13 mouse cellular contexts compared by ENCODE assay signal in the genomic region with DNA sequence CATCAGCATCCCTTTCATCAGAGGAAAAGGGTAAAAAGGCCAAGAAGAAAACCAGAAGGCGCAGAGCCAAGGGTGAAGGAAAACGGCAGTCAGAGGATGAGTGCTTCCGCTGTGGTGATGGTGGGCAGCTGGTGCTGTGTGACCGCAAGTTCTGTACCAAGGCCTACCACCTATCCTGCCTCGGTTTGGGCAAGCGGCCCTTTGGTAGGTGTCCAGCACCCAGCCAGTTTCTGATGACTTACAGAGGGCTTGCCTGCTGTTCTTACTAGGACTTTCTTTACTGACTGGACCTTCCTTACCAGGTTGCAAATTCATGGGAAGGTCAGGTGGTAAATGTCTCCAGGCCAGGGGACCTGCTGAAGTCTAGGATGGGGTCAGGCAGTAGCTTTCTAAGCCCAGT.
"Had no signal": no experiment of that assay in that cellular context is flagged by ENCODE, and none has a peak within 500 bp of the region (broad histone marks: within the 10 kb centered on the region; RNA-seq: fewer than 3 reads in every experiment).

No protein-coding gene starts in this region.

- H3K4me2 ChIP-seq: lung, embryonic 14.5 days; midbrain, embryonic 12.5 days; neural tube, embryonic 12.5 days; stomach, embryonic 15.5 days had no signal

- H3K4me3 ChIP-seq: midbrain, embryonic 10.5 days; midbrain, embryonic 12.5 days; neural tube, embryonic 12.5 days; stomach, embryonic 15.5 days had no signal

- DNase-seq: lung, adult 18-20 months; lung, embryonic 14.5 days; lung, postnatal 10 days; lung, postnatal 4 days; midbrain, embryonic 14.5 days; right cerebral cortex, postnatal 14 days; thymus, adult 2 months; thymus, postnatal 25 days; thymus, postnatal 4 days had no signal

- H3K27me3 ChIP-seq: midbrain, embryonic 12.5 days; neural tube, embryonic 12.5 days; stomach, embryonic 15.5 days had no signal
